Mouse (Mus musculus): ENCODE measurements around the gene Add1.

Gene Add1

DNA sequence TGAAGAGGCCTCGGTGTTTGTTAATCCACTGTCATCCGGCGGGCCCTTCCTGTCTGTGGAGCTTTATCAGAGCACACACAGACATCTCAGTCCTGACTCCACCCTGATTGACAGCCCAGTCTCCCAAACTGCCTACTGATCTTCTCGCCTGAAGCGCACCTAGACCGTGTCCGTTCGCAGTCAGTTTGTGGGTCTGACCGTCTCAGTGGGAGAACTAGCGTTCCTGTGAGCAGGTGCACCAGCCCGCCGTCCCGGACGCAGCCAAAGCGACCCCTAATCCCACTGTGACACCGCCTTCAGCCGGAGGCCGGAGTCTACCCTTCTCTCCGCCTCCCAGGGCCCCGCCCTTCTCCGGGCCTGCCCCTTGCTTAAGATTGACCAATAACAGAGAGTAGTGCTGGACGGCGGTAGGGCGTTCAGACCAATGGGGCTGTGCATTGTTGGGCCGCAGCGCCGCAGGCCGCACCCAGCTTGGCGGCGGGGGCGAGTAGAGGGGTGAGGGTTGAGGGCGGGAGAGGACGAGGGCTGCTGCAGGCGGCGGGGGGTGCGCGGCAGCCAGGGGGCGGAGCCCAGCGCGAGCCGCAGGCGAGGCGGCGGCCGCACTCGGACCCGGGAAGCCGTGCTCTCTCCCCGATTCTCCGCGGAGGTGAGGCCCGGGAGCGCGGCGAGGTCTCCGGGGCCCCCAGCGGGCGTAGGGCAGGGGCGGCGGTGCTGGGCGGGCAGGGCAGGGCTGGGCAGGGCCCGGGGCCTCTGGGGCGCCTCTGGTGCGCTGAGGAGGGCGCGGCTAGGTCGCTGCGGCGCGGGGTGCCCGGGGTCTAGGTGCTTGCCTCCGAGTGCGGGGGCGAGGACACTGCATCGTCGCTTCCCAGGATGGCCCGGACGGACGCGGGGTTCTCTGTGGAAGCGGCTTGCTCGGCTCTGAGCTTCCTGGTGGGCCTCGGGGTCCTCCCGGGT lies at the start of gene Add1:
Gene Add1 (plus strand): TSS at position 397 of the 954 bp plus-strand sequence.
- DNase-seq (ENCODE audit: low read depth, low spot score) = peak; percentile 98

DNA sequence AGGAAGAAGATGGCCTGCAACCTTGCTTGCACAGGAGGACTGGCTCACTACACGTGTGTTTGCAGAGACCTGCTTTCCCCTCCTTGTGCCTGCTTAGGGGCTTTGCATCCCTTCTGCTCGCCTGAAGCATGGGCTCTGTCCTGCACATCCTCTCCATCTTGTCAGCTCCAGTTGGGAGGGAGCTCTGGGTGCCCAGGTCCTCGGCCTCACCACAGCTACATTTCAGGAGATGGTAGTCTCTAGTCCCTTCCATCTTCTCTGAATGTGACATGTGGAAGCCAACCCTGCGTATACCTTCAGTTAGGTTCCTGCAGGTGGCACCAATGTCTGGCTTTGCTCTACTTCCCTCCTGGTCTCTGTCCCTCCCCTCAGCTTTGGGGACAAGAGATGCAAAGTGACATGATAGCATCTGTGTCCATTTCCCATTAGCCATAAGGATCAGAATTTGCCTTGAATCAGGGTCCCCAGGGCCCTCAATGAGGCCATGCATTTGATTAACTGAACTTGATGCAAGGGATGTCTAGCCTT lies 49.4 kb upstream of the Add1 start:
- DNase-seq (ENCODE audit: low read depth, low spot score) = no peak

DNA sequence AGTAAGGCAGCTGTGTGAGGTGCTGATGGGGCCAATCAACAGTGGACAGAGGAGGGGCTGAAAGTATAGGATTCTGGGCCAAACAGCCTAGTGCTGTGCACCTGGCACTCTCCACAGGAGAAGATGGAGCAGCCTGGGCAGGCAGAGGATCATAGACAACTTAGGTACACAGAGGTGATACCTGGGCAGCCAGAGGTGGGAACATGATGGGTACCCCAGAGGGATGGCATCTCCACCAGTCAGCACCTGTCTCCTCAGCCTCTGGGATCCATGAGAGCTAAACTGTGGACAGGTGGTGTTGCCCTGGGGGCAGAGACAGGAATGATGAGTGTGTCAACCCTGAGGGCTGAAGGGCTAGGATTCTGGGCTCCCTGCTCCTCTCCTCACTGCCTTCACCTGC lies 49.0 kb upstream of the Add1 start:
- no peak for DNase-seq (ENCODE audit: low read depth, low spot score)

DNA sequence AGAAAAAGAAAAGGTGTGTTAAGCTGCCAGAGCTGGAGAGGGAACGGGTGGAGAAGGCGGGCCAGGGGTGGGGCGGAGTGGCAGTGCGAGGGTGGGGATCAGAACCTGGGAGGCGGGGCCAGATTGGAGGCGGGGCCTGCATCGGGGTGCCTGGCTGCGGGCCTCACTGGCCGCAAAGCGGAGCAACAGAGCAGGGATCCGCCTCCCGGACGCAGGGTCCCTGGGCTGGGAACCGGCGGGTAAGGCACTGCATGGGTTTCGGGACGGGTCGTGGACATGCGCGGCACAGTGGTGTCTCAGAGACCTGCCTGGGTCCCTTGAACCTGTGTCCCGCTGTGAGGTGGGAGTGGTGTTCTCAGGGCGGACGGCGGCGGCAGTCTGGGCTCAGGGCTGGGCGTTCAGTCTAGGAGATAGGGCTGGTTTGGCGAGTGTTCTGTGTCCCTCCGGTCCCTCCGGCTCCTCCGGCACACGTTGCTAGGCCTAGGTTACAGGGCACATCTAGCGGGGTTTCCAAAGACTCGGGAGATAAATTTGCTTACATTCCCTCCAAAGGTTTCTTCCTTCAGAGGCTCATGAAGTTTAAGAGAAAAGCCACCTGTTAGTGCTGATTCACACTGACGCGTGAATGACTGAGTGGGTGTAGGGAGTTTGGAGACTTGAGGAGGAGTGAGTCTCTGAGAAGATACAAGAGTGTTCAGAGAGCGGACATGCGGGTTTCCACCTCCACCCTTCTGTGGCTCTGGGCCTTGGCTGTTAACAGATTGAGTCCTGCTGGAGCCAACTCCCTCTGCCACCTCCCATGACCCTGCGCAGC lies 47.6 kb upstream of the Add1 start, which contains the start of gene Sh3bp2:
Gene Sh3bp2 (plus strand): TSS at position 176 of the 814 bp plus-strand sequence.
- DNase-seq (ENCODE audit: low read depth, low spot score) = peak; percentile 80

DNA sequence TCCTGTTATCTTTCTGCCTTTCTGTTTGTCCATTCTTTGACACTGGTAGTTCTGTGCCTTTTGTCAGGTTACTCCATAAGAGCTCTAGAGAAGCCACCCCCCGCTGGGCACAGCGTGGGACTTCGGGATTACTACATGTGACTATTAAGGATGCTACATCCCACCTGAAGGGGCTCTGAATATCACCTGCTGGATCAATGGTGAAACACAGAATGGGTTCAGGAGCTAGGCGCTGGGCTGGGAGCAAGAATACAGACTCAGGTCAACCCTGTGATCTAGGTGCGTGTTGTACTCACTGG lies 47.0 kb upstream of the Add1 start:
- no peak for DNase-seq (ENCODE audit: low read depth, low spot score)

DNA sequence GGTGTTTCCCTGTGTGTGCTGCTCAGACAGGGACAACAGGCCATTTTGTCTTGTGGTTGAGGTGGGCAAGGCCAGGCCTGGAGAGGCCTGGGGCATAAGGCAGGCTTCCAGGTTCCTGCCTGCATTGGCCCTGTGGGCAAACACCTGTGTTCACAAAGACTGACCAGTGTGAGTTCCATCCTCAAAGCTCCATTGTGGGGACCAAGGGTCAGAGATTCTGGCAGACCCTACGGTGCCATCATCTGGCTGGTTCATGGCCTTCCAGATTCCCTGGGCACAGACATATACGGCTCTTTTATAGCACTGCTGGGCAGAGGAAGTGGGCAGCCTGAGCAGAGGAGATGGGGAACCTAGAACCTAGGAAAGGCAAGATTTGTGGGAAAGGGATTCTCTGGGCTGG lies 46.1 kb upstream of the Add1 start:
- no peak for DNase-seq (ENCODE audit: low read depth, low spot score)

DNA sequence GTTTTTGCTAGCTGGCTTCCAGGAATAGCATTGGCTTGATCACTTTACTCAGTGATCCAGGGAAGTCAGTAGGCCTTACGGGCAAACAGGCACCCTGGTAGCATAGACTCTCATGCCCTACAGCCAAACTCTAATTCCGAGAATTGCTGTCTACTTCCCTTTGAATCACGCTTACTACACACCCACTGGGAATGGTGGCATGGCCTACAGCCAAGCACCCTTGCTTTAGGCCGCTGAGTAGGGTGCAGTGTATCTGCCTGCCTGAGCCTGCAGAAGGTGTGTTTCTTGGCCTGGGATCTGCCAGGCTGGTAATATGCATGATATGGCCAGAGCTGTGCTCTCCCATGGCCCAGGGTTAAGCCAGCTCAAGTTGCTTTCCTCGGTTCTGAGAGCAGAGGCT lies 44.7 kb upstream of the Add1 start:
- peak; percentile 54 for DNase-seq (ENCODE audit: low read depth, low spot score)

DNA sequence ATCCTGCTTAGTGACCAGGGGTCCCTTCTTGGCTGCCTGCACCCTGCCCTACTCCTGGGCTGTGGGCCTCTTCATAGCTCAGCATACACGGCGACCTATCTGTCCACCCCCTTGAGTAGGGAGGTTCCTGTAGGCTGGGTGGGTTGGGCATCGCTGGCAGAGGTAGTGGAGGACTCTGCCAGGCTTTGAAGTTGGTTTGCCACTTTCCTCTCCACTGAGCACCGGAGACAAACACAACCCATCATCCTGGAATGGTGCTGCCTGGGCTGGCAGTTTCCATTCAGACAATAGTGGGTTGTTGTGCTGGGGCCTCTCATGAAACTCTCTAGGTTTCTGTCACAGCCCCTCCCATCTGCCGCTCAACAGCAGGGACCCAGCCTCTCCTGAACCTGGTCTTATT lies 43.3 kb upstream of the Add1 start:
- DNase-seq (ENCODE audit: low read depth, low spot score) = no peak

DNA sequence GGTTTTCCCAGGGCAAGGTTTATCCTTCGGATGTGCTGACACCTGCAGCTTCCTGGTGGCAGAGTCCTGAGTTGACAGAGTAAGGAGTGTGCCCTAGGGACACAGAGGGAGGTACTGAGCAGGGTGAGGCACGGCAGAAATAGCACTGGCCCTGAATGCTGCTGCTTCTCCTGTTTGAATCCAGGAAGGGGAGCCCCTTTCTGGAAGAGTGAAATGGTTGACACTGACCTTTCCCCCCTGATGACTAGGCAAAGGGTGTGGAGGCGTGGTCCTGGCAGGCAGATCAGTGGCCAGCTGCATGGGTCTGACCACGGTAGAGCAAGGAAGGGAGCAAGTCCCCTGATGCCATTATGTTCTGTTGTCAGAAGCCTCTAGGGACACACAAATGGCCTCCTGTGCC lies 42.8 kb upstream of the Add1 start:
- no peak for DNase-seq (ENCODE audit: low read depth, low spot score)

DNA sequence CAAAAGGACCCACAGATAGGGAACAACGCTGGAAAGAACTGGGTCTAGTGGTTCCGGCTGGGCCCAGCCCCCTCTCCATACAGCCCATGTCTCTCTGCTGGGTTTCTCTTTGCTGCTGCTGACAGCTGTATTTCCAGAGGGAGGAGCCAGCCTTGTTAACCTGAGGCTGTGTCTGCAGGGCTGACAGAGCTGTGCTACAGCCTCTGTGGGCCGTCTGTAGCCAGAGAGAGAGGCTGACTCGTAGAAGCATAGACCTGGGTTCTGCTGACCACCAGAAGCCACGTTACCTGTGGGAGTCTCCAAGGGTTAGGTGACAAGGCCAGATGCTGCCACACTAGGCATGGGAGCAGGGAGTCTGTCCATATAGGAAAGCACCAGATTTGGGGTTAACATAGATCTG lies 40.4 kb upstream of the Add1 start:
- no peak for DNase-seq (ENCODE audit: low read depth, low spot score)

DNA sequence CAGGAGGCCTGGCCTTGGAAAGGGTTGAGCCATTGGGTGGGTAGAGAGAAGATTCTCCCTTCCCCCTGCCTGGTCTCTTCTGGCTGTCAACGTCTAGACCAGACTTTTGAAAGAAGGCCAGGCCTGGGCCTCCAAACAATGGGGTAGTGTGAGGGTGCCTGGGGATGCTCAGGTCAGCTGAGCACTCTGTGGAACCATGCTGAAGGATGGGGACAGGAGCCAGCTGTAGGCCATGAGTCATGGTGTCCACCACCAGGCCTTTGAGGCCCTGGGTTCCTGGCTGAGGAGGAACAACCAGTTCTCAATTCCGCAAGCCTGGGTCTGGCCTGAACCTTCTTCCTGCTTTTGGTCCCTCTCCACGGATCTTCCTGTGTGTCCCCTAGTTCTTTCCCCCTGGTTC lies 39.6 kb upstream of the Add1 start:
- DNase-seq (ENCODE audit: low read depth, low spot score) = peak; percentile 49

DNA sequence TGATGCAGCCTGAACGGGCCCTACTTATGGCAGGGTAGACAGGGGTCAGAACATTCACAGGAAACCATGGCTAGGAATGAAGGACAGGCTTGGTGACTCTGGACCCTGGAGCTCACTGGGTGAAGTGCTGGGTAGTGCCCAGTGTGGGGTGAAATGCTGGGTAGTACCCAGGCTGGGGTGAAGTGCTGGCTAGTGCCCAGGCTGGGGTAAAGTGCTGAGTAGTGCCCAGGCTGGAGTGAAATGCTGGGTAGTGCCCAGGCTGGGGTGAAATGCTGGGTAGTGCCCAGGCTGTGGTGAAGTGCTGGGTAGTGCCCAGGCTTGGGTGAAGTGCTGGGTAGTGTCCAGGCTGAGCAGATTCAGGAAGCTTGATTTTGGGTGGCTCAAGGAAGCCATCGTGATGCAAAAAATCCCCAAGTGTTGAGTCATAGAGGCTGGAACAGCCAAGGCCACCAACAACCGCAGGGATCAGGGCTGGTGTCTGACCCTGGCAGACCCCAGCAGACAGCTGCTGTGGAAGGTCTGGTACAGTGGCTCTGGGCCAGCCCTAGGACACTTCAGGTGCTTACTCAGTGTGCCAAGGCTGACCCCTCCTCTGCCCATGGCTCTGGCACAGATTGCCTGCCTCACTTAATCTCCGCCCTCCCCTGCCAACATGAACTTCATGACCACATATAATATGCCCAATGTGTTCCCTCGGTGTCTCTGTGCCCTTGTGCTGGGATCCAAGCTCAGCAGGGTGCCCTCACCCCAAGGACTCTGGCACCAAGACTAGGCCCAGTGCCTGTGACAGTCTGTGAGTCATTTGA lies 38.5 kb upstream of the Add1 start:
- DNase-seq (ENCODE audit: low read depth, low spot score) = peak; percentile 87

DNA sequence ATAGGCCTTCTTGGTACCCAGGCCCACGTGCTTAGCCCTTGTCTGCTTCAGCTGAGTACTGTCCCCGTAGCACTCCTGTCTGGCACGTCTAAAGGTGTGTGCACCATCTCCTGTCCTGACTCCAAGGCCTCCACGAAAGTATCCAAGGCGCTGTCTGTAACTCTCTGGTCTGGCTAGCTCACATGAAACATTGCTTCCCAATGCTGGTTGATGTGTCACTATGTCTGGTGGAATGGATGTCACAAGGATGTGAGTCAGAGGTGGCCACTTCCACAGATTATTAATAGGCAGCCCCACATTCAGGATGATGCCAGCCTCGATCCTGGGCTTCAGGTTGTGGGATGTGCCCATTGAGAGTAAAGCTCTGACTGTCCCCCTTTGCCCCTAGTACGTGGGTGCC lies 37.6 kb upstream of the Add1 start:
- no peak for DNase-seq (ENCODE audit: low read depth, low spot score)

DNA sequence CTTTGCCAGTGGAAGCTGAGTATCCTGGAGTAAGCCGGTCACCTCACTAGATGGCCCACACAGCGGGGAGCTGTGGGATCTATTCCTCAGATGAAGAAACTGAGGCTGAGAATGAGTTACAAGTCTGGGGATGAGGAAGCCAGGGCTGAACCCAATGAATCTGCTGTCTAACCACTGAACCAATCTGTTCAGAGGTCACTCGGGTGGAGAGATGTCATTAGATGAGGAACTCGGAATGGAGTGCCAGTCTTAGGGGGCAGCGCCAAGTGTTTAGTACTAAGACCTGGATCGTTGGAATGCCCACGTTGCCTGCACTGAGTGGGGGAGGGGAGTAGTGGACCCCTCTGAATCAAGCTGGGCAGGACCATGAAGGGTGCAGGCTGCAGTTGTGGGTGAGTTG lies 35.4 kb upstream of the Add1 start:
- no peak for DNase-seq (ENCODE audit: low read depth, low spot score)

DNA sequence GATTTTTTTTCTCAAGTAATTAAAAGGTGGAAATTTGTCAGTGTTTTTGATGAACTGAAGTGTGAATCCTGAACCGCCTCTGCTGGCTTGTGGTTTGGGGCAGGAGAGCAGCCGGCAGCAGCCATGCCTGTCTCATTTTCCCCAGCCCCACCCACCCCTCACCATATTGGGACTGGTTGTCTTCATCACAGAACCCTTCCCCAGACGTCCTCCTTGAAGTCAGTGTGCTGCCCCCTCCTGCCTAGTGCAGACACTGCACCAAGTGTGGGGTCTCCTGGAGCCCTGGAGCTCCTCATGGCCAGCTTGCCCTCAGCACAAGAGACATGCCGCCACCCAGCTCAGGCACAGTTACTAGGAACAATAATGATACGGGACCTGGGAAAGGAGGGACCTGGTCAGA lies 34.9 kb upstream of the Add1 start:
- DNase-seq (ENCODE audit: low read depth, low spot score) = no peak

DNA sequence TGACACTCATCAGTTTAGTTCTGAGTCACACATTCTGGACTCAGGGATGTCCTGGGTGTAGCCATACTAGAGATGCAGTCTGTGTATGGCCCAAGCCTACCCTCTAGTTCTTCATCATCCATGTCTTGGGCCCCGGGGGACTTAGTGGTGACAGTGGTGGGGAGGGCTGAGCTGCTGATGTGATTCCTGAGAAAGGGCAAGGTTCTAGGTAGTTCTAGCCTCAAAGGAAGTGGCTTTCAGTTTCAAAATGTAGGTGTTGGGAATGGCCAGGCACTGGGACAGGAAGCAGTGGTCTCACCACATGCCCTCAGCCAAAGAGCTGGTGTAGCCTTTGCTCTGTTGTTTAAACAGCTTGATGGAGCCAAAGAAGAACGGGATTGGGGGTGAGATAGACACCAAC lies 34.3 kb upstream of the Add1 start:
- DNase-seq (ENCODE audit: low read depth, low spot score) = no peak

DNA sequence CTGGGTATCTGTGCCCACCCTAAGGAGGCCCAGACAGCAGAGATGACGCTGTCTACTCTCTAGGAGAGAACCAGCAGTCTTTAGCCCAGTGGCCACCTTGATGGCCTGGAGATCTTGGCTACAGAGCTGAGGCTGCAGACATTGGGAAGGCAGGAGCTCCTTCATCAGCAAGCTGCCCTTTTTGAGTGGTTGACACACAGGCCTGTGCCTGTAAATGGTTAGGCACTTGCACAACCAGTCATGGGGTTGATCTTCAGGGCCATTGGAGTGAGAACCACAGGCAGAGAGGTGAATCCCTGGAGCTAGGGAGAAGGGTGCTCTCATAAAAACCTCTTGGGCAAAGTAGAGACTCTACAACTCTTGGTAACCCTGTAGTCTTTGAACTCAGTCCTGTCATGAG lies 31.3 kb upstream of the Add1 start:
- no peak for DNase-seq (ENCODE audit: low read depth, low spot score)

DNA sequence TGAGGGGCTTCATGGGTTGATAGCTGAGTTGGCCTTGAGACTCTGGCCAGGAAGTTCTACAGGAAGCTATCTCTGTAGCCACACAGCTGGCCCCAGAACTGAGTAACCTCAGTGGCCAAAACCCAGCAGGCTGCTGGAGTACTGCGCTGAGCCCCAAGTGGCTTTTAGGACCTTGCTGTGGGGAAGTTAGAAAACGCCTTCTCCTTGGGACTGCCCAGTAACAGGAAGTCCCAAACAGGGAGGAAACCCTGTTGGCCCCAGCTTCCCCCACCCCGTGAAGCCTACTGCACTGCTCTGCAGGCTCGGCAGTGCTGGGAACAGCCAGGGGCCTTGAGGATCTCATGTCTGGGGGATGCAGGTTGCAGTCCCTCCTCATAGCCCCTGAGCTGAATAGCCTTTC lies 30.4 kb upstream of the Add1 start:
- DNase-seq (ENCODE audit: low read depth, low spot score) = peak; percentile 36

DNA sequence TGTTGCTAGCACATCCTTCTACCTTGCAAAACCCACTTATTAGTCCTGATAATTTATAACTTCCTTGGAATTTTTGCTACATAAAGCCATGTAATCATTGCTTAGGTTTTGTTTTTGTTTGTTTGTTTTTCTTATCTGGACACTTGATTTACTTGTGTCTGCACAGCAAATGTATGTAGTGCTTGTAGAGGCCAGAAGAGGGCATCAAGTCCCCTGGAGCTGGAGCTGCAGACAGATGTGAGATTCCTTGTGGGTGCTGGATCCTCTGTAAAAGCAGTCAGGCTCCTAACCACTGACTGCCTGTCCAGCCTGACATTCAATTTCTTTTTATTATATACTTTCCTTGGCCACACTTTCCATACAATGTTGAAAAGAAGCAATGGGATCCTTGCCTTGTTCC lies 26.1 kb upstream of the Add1 start:
- no peak for DNase-seq (ENCODE audit: low read depth, low spot score)

DNA sequence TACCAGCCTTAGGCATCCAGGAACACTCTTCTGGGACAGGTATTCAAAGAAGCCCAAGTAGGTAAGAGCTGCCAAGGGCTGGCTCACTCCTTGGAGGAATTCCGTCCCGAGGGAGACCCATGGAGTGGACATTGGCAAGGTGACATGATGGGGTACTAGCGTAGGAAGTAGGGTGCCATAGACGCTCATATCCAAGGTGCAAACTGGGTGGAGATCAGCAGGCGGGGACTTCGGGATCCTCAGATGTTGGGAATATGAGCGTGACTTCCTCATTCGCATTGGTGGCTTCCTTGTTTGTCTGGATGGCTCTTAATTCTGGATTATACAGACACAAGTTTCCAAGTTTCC lies 24.4 kb upstream of the Add1 start:
- no peak for DNase-seq (ENCODE audit: low read depth, low spot score)

DNA sequence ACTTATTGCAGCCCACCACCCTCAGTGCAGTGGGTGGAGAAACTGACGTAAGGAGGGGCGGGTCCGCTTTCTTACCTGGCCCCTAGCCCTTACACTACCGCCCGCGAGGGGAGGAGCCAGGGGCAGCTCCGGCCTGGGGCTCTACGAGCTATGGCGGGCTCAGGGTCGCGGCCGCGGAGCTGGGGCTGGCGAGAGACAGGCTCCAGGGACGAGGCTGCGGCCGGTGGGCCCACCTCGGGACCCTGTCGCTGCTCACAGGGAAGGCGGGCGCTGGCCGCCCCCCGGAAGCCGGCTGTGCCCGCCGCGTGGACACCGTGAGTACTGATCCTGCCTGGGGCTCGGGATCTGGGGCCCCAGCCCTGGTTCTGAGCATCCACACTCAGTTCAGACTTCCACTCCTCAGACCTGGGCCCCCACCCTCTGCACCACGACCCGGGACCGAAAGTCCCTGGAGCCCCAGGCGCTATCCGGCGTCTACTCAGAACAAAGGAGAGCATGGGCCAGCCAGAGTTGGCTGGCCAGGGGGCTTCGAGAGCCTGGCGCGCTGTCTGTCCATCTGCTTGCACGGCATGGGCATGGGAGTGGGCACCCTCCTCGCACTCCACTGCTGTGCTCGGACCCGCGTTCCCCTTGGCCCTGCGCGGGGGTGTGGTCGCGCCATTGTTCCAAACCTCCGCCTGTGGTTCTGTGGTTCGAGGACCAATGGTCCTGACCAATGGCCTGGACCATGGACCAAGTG lies 23.8 kb upstream of the Add1 start:
- DNase-seq (ENCODE audit: low read depth, low spot score) = no peak
